Mouse (Mus musculus) limb, embryonic 13.5 days (tissue): ENCODE measurements around the gene Gpm6b. TPM values are rescaled to one million over a fixed set of nuclear protein-coding genes. Genes with fewer than 3 reads are reported as not detected.

Experiments used
- ATAC-seq: fragments of 200-750 bp; cut with Nextera tagmentation; 2 replicates; pipeline ENCODE4 v1.8.0; 2017; ENCODE audit warnings: low read depth, moderate number of reproducible peaks, moderate TSS enrichment; ENCODE audit not compliant: low FRiP score
- H3K27ac ChIP-seq: fragments of 300-500 bp; sonication (generic); 2 replicates; pipeline ENCODE4 v1.5.1; 2015; ENCODE audit warnings: inconsistent platforms, mild to moderate bottlenecking, moderate library complexity
- H3K27me3 ChIP-seq: fragments of 300-500 bp; sonication (generic); 2 replicates; pipeline ENCODE4 v1.6.1; 2015; ENCODE audit warnings: mild to moderate bottlenecking, inconsistent platforms
- H3K36me3 ChIP-seq: fragments of 300-500 bp; sonication (generic); 2 replicates; pipeline ENCODE4 v1.6.1; 2015; ENCODE audit warnings: inconsistent platforms, mild to moderate bottlenecking, moderate library complexity
- H3K4me1 ChIP-seq: fragments of 300-500 bp; sonication (generic); 2 replicates; pipeline ENCODE4 v1.6.1; 2015; ENCODE audit warnings: inconsistent platforms
- H3K4me2 ChIP-seq: fragments of 300-500 bp; sonication (generic); replicated peaks from 2 replicates; pipeline ENCODE4 v1.6.1; 2015; ENCODE audit warnings: inconsistent platforms, mild to moderate bottlenecking, moderate library complexity
- H3K4me3 ChIP-seq: fragments of 300-500 bp; sonication (generic); 2 replicates; pipeline ENCODE4 v1.5.1; 2015; ENCODE audit warnings: moderate library complexity, mild to moderate bottlenecking, inconsistent platforms
- H3K9ac ChIP-seq: fragments of 300-500 bp; sonication (generic); 2 replicates; pipeline ENCODE4 v1.6.1; 2015; ENCODE audit warnings: mild to moderate bottlenecking, inconsistent platforms
- H3K9me3 ChIP-seq: fragments of 300-500 bp; sonication (generic); 2 replicates; pipeline ENCODE4 v1.6.1; 2016; ENCODE audit warnings: inconsistent platforms
- WGBS: fragments of 180-500 bp; shearing (Covaris S2); methylation state at CpG from one replicate; pipeline ENCODE4 v1.1.7; 2015; 5-methylcytosine and 5-hydroxymethylcytosine counted together
- polyA plus RNA-seq: library from polyadenylated mRNA; unstranded; fragments of >200 nt; fragmentation: Nextera tagmentation; extraction: Ambion mirVana; gene quantifications from 2 replicates; pipeline ENCODE4 v1.2.1, GENCODE M21; 2015

Gpm6b gene
- polyA plus RNA-seq, 1 experiment from 2014 or later: 23.4 TPM

- Histone ChIP-seq H3K27me3 (peaks cover 47% of the 10 kb centered on the region; the same call in 1 of the 2 replicates), H3K36me3 (no peaks in the 10 kb centered on the region), H3K4me2 (no peak overlapping the region), H3K27ac (no peak overlapping the region), H3K4me1 (no peaks in the 10 kb centered on the region), H3K9me3 (no peaks in the 10 kb centered on the region), H3K9ac (no peak overlapping the region), H3K4me3 (no peak overlapping the region)
- 73% methylated on average over 9 of the region's 9 CpGs for WGBS
- ATAC-seq: no peak
These were observed 138.1 kb downstream of the Gpm6b start for GRCm38 (mm10) chrX:166376681-166377328.

- Histone ChIP-seq H3K4me2 (no peak overlapping the region), H3K27me3 (peaks cover 38% of the 10 kb centered on the region; the same call in 1 of the 2 replicates), H3K27ac (no peak overlapping the region), H3K9me3 (no peaks in the 10 kb centered on the region), H3K36me3 (no peaks in the 10 kb centered on the region), H3K4me1 (no peaks in the 10 kb centered on the region), H3K4me3 (no peak overlapping the region), H3K9ac (no peak overlapping the region)
- no peak for ATAC-seq
- WGBS: 86% methylated on average over 5 of the region's 5 CpGs
These were observed 139.9 kb downstream of the Gpm6b start for GRCm38 (mm10) chrX:166378652-166379051.

GRCm38 (mm10) chrX:166383606-166384005 lies 144.9 kb downstream of the Gpm6b start:
- Histone ChIP-seq H3K4me2 (no peak overlapping the region), H3K9me3 (no peaks in the 10 kb centered on the region), H3K4me3 (no peak overlapping the region), H3K27me3 (peaks cover 29% of the 10 kb centered on the region; the same call in 1 of the 2 replicates), H3K36me3 (no peaks in the 10 kb centered on the region), H3K27ac (no peak overlapping the region), H3K4me1 (no peaks in the 10 kb centered on the region), H3K9ac (no peak overlapping the region)
- ATAC-seq: no peak
- 94% methylated on average over 2 of the region's 2 CpGs for WGBS

- H3K9ac ChIP-seq: no peak overlapping the region
- peak; percentile 32; the same call in 1 of the 2 replicates for ATAC-seq
- H3K4me2 ChIP-seq: no peak overlapping the region
- peaks cover 25% of the 10 kb centered on the region; the same call in 1 of the 2 replicates for H3K27me3 ChIP-seq
- 65% methylated on average over 3 of the region's 3 CpGs for WGBS
- H3K27ac ChIP-seq: no peak overlapping the region
- H3K4me1 ChIP-seq: no peaks in the 10 kb centered on the region
- H3K9me3 ChIP-seq: no peaks in the 10 kb centered on the region
- H3K36me3 ChIP-seq: no peaks in the 10 kb centered on the region
- H3K4me3 ChIP-seq: no peak overlapping the region
These were observed 146.2 kb downstream of the Gpm6b start for GRCm38 (mm10) chrX:166384935-166385334.

GRCm38 (mm10) chrX:166386656-166387055 lies 147.9 kb downstream of the Gpm6b start:
- Histone ChIP-seq H3K9me3 (no peaks in the 10 kb centered on the region), H3K4me3 (no peak overlapping the region), H3K27ac (no peak overlapping the region), H3K9ac (no peak overlapping the region), H3K36me3 (no peaks in the 10 kb centered on the region), H3K27me3 (peaks cover 22% of the 10 kb centered on the region; the same call in 1 of the 2 replicates), H3K4me2 (no peak overlapping the region), H3K4me1 (no peaks in the 10 kb centered on the region)
- ATAC-seq: no peak
- 87% methylated on average over 6 of the region's 6 CpGs for WGBS

GRCm38 (mm10) chrX:166393753-166394152 lies 155.0 kb downstream of the Gpm6b start:
- no peak for ATAC-seq
- peaks cover 7% of the 10 kb centered on the region for H3K36me3 ChIP-seq
- H3K9me3 ChIP-seq: no peaks in the 10 kb centered on the region
- no peak overlapping the region for H3K4me2 ChIP-seq
- no peak overlapping the region for H3K9ac ChIP-seq
- no peaks in the 10 kb centered on the region for H3K4me1 ChIP-seq
- H3K4me3 ChIP-seq: no peak overlapping the region
- H3K27me3 ChIP-seq: peaks cover 23% of the 10 kb centered on the region; the same call in 1 of the 2 replicates
- no peak overlapping the region for H3K27ac ChIP-seq
- WGBS: 84% methylated on average over 1 of the region's 1 CpGs

GRCm38 (mm10) chrX:166407865-166408264 lies 169.2 kb downstream of the Gpm6b start:
- Histone ChIP-seq H3K27me3 (peaks cover 24% of the 10 kb centered on the region; the same call in 1 of the 2 replicates), H3K4me1 (no peaks in the 10 kb centered on the region), H3K27ac (no peak overlapping the region), H3K9me3 (no peaks in the 10 kb centered on the region), H3K36me3 (peaks cover 23% of the 10 kb centered on the region), H3K4me3 (no peak overlapping the region), H3K4me2 (no peak overlapping the region), H3K9ac (no peak overlapping the region)
- ATAC-seq: no peak

- Histone ChIP-seq H3K27ac (no peak overlapping the region), H3K36me3 (no peaks in the 10 kb centered on the region), H3K4me2 (no peak overlapping the region), H3K9me3 (no peaks in the 10 kb centered on the region), H3K4me1 (no peaks in the 10 kb centered on the region), H3K27me3 (no peaks in the 10 kb centered on the region), H3K4me3 (no peak overlapping the region), H3K9ac (no peak overlapping the region)
- WGBS: 79% methylated on average over 6 of the region's 6 CpGs
- ATAC-seq: no peak
These were observed 177.5 kb downstream of the Gpm6b start for GRCm38 (mm10) chrX:166416196-166416595.

GRCm38 (mm10) chrX:166434812-166435211 lies 196.1 kb downstream of the Gpm6b start:
- Histone ChIP-seq H3K27ac (no peak overlapping the region), H3K4me1 (0 out of 2 replicates have a peak, but pooled peaks cover 5% of the 10 kb centered on the region), H3K9me3 (no peaks in the 10 kb centered on the region), H3K9ac (no peak overlapping the region), H3K27me3 (peaks cover 21% of the 10 kb centered on the region), H3K4me3 (no peak overlapping the region), H3K4me2 (no peak overlapping the region), H3K36me3 (no peaks in the 10 kb centered on the region)
- ATAC-seq: 0 out of 2 replicates have a peak, but pooled peaks have one; percentile 51
- 38% methylated on average over 2 of the region's 2 CpGs for WGBS

Other genes starting within 250 kb of the Gpm6b start
- gene Gemin8, start 68.5 kb upstream of the Gpm6b start, polyA plus RNA-seq: 12.5 and 13.8 TPM in 2 replicates
- gene Trappc2, start 201.7 kb downstream of the Gpm6b start, polyA plus RNA-seq: 20.8 and 22.8 TPM in 2 replicates
- 6.8 and 8.0 TPM in 2 replicates for gene Ofd1, start 201.8 kb downstream of the Gpm6b start, polyA plus RNA-seq
- 55.6 and 58.7 TPM in 2 replicates for gene Rab9, start 241.0 kb downstream of the Gpm6b start, polyA plus RNA-seq